In the genomic region with DNA sequence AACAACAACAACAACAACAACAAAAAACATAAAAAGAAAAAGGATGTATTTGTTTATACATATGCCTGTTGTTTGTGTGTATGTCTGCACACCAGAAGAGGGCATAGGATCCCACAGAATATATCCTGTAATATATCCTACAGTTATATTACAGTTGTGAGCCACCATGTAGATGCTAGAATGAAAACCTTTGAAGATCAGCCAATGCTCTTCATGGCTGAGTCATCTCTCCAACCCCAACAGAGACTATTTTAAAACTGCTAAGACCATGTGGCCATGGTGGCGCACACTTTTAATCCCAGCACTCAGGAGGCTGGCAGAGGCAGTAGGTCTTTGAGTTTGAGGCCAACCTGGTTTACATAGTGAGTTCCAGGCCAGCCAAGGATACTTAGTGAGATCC, we compare ENCODE assay signal across 30 mouse cellular contexts. TPM values are rescaled to one million over a fixed set of nuclear protein-coding genes. Genes with fewer than 3 reads are reported as not detected.
DNase-seq lines count a peak whose midpoint lies in the region; TF ChIP-seq lines count a peak whose summit lies in the region.
"Had no signal": no experiment of that assay in that cellular context is flagged by ENCODE, and none has a peak within 500 bp of the region (broad histone marks: within the 10 kb centered on the region; RNA-seq: fewer than 3 reads in every experiment).

No protein-coding gene starts in this region.

- no peak for DNase-seq in layer of hippocampus, adult 2 months (ENCODE audit: low spot score in 2 of 2)
- DNase-seq in layer of hippocampus, postnatal 36 days: no peak
- DNase-seq in 3134 (ENCODE audit: extremely low read depth, insufficient read length, low spot score) (peak; percentile 38), 3T3-L1 (ENCODE audit: low read depth, low spot score) (peak; percentile 78)
- DNase-seq in brain, adult 2 months (ENCODE audit: low read depth, low spot score): peak; percentile 53
- no peak for DNase-seq in urinary bladder, adult 2 months (ENCODE audit: low spot score)
- DNase-seq in B cell, adult 2 months: no peak
- DNase-seq: adrenal gland, postnatal 14 days; cerebellum, adult 8-10 months; kidney, adult 2 months; kidney, postnatal 14 days; liver, embryonic 13.5 days; lung, postnatal 10 days had no signal

- H3K27ac ChIP-seq in layer of hippocampus, adult 2 months: no peak overlapping the region
- H3K27ac ChIP-seq: forebrain, embryonic 13.5 days; hindbrain, embryonic 13.5 days; limb, embryonic 13.5 days; liver, embryonic 13.5 days; midbrain, embryonic 12.5 days had no signal

- TF ChIP-seq CTCF in layer of hippocampus, adult 2 months (conservative IDR thresholded peaks at IDR 0.05): peak; percentile 46

- H3K4me3 ChIP-seq in layer of hippocampus, adult 2 months: no peak overlapping the region
- H3K4me3 ChIP-seq: forebrain, embryonic 13.5 days; hindbrain, embryonic 13.5 days; limb, embryonic 13.5 days; liver, embryonic 13.5 days; midbrain, embryonic 12.5 days had no signal

RNA-seq across cellular contexts. Expression of a gene that starts 19.3 kb away (rescaled TPM):
- total RNA-seq in layer of hippocampus, adult 2 months (2021): 10 to 100 TPM; 15.4 to 16.0 TPM
- total RNA-seq in layer of hippocampus, postnatal 36 days (2021): 10 to 100 TPM; 16.3 to 16.5 TPM
- polyA plus RNA-seq in urinary bladder, adult 2 months (2012; rRNA removed): 11.5 and 11.7 TPM in 2 replicates

RNA-seq across cellular contexts. Expression of a gene that starts 22.9 kb away (rescaled TPM):
- total RNA-seq in layer of hippocampus, adult 2 months (2021): 10 to 100 TPM in 1 of 2 experiments, 1 to 10 TPM in 1; 9.8 to 14.0 TPM
- total RNA-seq in layer of hippocampus, postnatal 36 days (2021): 10 to 100 TPM; 11.9 to 12.5 TPM
- 15.5 and 23.6 TPM in 2 replicates for polyA plus RNA-seq in urinary bladder, adult 2 months (2012; rRNA removed)

RNA-seq across cellular contexts. Expression of a gene that starts 44.1 kb away (rescaled TPM):
- not detected for total RNA-seq in layer of hippocampus, adult 2 months (2021)
- total RNA-seq in layer of hippocampus, postnatal 36 days (2021): not detected
- polyA plus RNA-seq in urinary bladder, adult 2 months (2012; rRNA removed): not detected in 2 replicates
- total RNA-seq: adrenal gland, postnatal 14 days; gastrocnemius, adult 8-10 months; granulocyte monocyte progenitor cell, adult 5-6 weeks; heart, postnatal 25 days; layer of hippocampus, adult 18-20 months; layer of hippocampus, postnatal 25 days; left cerebral cortex, postnatal 14 days; MEL; neutrophil, adult 5-6 weeks had no signal
- polyA plus RNA-seq: brain, embryonic 14.5 days; embryonic facial prominence, embryonic 14.5 days; forebrain, embryonic 13.5 days; frontal cortex, adult 2 months; heart, embryonic 14.5 days; hindbrain, embryonic 13.5 days; kidney, adult 2 months; limb, embryonic 13.5 days; liver, embryonic 13.5 days; midbrain, embryonic 12.5 days; small intestine, adult 2 months had no signal

Comparison
In these comparisons a context has a peak if more than half of its experiments do, and no peak if none do; other contexts are left out.
1. DNase-seq: peak in 3134 (single experiment), 3T3-L1 (single experiment) and brain, adult 2 months (single experiment); none in layer of hippocampus, adult 2 months (0 of 2), layer of hippocampus, postnatal 36 days (0 of 2), urinary bladder, adult 2 months (single experiment) and B cell, adult 2 months (0 of 2).